Mouse (Mus musculus) left cerebral cortex, postnatal 36 days (tissue): Measurements from ENCODE around the gene Tomt. TPM values are rescaled to one million over a fixed set of nuclear protein-coding genes. Genes with fewer than 3 reads are reported as not detected.
"Not testable (repeated sequence)": the region's sequence is repeated elsewhere in the genome, so short reads cannot be mapped to it uniquely, and the experiment has no call there.

Experiments used
- DNase-seq, 2 experiments: peaks; one replicate each; pipeline ENCODE4 v3.0.0; 2021 to 2022; ENCODE audit warnings: low spot score in 2 of 2, mixed read lengths in 1 of 2
- intact Hi-C: fragments of 180-260 bp; cut with DNase I; formaldehyde crosslinking; loops from one replicate; pipeline ENCODE4 v1.15.1; 2025
- total RNA-seq, 2 experiments: library from RNA; stranded (reverse); gene quantifications; 2 replicates each; pipeline ENCODE4 v1.2.3; 2021

The Tomt gene
- total RNA-seq = under 1 TPM in 1 of 2 experiments, not detected in 1; 0.18 TPM

DNA sequence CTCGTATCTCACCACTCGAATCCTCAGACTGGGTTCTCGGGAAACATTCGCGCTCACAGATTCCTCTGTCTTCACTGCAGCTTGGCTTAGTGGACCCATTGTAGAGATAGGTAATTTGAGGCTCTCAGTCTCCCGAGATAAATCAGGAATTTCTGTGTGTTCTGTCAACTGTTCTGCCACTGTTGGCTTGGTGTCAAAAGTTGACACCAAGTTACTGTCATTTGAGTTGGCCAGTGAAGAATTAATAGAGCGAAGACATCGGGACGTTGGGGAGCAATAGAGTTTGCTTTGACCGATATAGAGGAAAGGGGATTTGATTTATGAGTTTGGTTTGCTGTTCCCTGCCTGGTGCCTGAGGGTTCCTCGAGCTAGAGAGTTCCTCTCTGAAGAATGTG is at the start of gene Tomt:
Gene Tomt (minus strand): TSS at position 73 of the 395 bp plus-strand sequence.
- intact Hi-C loops = loop anchor here (1.0 kb wide), 1 partner anchor 27 kb away; the partner anchor contains the start of gene Lrrc51
- DNase-seq = no peak

DNA sequence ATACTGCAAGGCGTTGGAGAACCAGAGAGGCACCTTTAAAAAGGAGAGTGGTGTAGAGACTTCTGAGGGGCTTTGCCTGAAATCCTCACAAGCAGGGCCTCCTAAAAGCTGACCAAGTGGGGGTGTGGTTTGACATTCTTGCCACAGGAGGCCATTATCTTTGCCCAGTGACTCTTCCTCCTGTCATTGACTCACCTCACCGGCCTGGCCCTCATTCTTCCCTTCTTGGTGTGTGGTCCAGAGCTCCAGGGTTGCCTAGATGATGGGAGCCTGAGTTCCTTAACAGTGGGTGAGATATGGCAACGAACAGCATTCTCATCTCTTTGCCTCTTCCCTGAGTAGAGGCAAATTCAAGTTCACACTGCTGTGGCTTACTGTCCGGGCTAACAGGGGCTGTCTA is 49.7 kb upstream of the Tomt start:
- DNase-seq = no peak
- intact Hi-C loops = no loop called here

DNA sequence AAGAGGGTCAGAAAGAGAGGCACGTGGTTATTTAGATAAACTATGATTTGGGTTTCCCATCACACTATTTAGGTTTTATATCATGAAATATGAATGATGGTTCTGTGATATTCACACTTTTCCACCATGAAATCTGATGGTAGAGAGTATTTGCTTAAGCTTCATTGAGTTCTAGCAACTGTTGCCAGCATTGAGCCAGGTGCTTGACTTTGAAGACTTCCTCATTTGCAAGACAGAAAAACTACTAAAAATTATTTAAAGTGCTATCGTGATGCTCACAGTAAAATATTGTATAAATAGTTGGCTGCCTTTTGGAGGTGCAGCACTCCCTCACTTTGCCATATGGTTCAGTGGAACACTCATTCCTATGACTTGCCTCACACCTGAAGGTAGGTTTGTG is 49.1 kb upstream of the Tomt start:
- intact Hi-C loops = no loop called here
- no peak for DNase-seq

DNA sequence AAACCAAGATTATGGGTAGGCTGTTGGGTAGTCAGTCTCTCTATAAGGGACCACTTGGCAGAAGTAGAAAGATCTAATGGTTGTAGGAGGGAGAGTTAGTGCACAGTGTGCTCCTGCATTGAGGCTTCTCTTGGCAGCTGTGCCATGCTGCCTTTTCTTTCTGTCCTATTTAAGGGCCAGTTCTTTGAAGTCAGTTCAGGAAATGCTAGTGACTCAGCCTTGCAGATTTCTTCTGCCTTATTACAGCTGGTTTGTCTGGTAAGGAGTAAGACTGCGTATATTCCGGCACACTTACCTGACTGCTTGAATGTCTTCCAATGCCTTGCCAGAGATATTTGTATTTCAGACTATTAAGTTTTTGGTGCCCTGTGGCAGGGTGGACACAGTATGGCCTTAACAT is 48.0 kb upstream of the Tomt start:
- no peak for DNase-seq
- intact Hi-C loops = no loop called here

DNA sequence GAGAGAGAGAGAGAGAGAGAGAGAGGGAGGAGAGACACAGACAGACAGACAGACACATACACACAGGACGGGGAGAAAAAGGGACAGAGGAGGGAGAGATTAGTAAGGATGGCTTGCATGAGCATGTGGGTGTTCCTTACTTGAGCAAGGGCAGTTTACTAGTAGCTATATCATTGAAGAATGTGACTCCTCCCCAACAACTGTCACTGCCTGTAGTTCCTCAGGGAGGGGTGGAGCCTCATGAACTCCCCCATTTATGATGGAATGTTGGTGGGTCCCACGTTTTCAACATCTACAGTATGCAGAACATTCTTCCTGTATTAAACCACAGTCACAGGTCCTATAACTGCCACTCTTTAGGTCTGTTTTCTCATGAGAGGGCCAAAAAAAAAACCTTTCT is 45.9 kb upstream of the Tomt start:
- no peak for DNase-seq
- intact Hi-C loops = no loop called here

DNA sequence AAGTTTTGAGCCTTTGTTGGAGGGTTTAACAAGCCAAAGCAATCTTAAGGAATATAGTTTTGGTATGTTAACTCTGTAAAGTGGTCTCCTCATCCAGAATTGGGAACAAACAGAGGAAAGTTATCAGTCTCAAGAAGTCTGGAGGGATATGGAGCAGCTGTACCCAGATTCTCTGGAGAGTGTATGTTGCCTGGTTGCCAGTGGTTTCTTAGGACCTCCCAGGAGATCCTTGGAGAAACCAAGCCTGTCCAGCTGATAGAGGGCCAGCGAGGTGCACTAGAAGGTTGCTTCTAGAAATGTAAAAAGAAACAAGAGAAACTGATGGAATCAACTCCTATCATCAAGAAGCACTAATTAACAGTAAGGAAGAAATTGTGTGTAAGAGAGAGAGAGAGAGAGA is 45.5 kb upstream of the Tomt start:
- no peak for DNase-seq
- intact Hi-C loops = no loop called here

DNA sequence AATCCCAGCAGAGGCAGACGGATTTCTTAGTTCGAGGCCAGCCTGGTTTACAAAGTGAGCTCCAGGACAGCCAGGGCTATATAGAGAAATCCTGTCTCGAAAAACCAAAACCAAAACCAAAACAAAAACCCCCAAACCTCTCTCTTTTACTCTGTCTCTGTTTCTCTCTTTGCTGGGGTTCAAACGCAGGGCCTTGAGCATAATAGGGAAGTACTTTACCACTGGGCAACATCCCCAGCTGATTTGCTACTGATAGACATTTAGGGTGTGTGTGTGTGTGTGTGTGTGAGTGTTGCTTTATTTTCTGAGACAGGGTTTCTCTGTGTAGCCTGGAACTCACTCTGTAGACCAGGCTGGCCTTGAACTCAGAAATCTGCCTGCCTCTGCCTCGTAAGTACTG is 42.8 kb upstream of the Tomt start:
- DNase-seq = not testable (repeated sequence)

DNA sequence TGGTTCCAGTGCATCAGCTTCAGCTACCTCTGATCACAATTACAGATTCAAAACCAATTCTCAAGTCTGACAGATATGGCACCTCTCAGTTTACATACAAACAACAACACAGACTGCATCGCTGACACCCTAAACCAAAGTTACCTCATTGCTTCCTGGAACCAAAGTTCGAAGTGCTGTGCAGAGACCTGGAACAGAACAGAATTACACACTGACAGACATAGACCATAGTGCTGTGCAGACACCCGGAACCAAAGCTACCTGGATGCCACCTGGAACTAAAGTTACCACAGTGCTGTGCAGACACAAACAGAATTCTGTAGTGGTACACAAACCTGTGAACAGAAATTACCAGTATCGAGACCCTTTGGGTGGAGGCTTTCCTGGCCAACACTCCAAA is 33.6 kb upstream of the Tomt start:
- intact Hi-C loops = no loop called here
- no peak for DNase-seq

More for the DNA sequence above, 42.8 kb upstream of the Tomt start:
- intact Hi-C loops = not testable (repeated sequence)

DNA sequence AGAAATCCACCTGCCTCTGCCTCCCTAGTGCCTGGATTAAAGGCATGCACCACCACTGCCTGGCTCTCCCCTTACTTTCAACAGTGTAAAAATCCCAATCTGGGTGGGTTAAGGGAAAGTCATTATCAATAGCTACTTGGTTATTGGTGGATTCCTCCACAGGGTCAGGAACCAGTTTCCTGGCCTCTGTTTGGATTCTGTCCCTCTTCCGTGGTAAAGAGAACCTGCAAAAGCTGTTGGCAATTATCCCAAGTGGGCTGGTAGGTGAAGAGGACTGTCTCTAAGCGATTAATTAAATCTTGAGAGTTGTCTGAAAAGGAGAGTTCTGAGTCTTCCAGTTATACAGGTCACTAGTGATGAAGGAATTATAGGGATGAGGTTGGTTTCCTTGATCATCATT is 32.2 kb upstream of the Tomt start:
- intact Hi-C loops = no loop called here
- DNase-seq = no peak

DNA sequence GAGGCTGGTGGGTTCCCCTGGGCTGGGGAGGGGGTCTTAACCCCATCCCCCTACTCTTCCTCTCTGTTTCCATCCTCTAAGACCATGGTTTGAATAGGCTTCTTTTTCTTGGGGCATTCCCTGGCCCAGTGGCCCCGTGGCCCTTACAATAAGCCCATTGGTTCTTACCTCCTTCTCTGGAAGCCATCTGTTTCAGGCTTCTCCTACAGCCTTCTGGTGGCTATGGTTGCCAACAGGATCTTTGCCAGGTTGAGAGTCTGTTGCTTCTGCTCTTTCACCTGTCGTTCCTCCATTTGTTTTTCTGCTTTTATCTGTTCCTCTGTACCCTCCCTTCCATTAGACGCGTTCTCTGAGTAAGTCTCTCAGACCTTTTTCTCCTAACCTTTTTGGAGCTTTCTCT is 31.4 kb upstream of the Tomt start:
- DNase-seq = peak in 1 of 2 experiments; percentile 26
- intact Hi-C loops = no loop called here

DNA sequence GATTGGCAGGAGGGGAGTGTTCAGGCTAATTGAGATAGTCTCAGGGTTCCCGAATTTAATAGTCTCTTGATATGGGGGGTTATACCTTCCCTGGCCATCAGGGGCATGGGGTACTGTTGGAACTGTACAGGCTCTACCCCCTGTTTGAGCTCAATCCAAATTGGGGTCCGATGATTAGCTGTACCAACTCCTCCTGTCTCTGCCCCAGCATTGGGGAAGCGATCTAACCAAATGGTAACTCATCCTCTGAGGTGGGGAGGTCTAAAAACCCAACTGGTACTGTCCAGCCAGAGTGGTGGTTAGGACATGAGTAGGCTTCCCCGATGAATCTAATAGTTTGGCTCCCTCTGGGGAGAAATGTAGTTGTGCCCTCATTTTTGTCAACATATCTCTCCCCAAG is 30.8 kb upstream of the Tomt start:
- no peak for DNase-seq
- intact Hi-C loops = no loop called here

DNA sequence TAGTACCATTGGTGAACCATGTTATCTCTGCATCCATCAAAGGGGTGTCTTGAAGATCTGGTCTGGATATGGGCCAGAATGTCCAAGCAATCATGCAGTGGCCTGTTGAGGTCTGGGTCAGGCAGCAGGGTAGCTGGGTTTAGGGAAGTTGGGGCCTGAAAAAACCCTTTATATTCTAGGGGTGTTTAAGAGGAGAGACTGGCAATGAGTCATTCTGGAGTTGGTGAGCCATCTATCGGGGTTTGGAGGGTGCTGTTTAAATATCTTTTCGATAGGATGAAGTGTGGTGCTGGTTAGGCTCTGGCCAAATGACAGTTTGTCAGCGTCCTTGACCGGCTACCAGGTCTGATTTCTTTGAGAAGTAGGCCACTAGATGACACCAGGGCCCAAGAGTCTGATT is 29.8 kb upstream of the Tomt start:
- DNase-seq = no peak
- intact Hi-C loops = no loop called here

DNA sequence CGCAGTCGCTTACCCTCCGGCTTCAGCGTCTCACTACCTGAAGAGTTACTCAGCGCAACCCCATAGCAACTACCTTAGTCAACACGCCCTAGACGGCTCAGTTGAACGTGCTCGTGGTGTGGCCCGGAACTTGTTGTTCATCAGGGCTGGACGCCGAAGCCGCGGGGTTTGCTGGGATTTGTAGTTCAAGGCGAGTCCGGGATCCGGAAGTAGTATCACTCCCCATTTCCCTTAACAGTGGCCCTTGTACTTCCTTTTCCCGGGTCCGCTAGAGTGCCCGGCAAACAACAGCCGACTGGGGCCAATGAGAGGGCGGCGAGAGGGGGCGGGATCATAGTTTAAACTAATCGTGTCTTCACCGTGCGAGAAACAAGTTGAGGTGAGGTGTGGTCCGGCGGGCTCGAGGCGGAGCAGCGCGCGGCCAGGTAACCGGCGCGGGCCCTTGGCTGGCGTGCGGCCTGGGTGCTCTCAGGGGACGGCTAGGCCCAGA is 27.6 kb upstream of the Tomt start, which contains the start of the genes Lrrc51 and Numa1:
Gene Lrrc51 (minus strand): TSS at position 145 of the 490 bp plus-strand sequence.
Gene Numa1 (plus strand): TSS at position 361 of the 490 bp plus-strand sequence.
- peak; percentile 96 for DNase-seq
- intact Hi-C loops = loop anchor here (1.0 to 5.0 kb wide), 2 partner anchors 27 to 34 kb away; partner anchors contain the start of gene Tomt

DNA sequence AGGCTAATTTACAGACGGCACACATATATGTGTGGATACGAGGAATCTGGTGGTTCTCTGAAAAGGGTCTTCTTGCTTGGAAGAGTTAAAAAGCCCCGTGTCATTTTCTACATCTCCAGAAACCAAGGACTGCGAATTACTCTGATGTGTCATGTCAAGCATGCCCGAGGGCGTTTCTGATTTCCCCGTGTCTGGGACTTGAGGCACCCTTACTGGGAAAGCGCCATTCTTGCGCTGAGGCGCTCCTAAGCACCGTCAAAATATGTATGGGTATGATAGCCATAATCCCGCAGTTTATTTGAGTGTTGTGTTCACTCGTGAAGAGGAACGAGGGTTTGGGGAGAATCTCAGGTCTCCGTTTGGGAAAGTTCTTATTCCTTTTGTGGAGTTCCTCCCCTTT is 27.1 kb upstream of the Tomt start:
- intact Hi-C loops = loop anchor here (1.0 to 5.0 kb wide), 2 partner anchors 27 to 34 kb away; partner anchors contain the start of gene Tomt
- no peak for DNase-seq

DNA sequence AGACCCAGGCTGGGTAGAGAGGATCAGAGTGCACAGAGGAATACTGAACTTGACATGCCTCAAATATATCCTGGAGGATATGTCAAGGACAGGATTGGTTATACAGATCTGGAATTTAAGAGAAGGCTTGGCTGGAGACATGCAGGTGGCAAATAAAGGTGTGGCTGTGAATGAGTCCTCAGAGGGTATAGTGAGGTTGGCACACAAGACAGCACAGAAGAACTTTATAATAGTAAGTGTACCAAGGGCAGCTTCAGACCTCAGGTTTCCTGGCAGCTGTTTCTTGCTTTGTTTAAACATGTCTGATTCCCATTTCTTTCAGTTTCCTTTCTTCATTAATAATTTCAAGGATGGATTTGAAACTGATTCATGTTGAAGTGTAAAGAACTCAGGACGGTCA is 26.4 kb upstream of the Tomt start:
- intact Hi-C loops = loop anchor here (5.0 kb wide), 1 partner anchor 35 kb away; no protein-coding TSS in a partner anchor

DNA sequence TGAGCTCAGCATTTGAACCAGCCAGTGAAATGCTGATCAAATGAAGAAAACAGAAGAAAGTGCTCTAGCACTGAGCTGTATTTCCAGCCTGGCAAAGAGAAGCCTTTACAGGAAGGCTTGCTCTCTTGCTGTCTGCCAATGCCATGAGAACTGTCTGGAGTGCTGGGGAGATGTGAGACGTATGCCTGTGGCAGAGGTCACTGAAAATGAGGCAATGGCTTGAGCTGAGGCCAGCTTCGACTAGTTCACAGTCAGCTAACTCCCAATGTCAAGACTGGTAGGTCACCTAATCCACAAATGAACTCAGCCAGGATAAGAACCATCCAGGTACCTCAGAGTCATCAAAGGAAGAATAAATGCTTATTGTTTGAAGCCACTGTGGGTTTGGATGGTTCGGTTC is 21.9 kb upstream of the Tomt start:
- intact Hi-C loops = no loop called here
- no peak for DNase-seq

More for the DNA sequence above, 26.4 kb upstream of the Tomt start:
- no peak for DNase-seq

DNA sequence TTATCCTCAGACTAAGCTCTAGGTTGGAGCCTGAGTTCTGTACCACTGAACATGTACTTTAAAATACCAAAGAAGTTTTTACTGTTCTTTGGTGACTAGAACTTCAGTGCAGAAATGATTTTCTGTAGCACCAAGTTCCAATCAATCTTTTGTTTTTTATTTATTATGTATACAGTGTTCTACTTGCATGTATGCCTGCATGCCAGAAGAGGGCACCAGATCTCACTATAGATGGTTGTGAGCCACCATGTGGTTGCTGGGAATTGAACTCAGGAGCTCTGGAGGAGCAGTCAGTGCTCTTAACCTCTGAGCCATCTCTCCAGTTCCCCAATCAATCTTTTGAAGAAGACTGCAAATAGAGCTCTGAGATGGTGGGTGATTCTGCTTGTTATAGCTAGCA is 19.7 kb upstream of the Tomt start:
- DNase-seq, intact Hi-C loops: not testable (repeated sequence)

DNA sequence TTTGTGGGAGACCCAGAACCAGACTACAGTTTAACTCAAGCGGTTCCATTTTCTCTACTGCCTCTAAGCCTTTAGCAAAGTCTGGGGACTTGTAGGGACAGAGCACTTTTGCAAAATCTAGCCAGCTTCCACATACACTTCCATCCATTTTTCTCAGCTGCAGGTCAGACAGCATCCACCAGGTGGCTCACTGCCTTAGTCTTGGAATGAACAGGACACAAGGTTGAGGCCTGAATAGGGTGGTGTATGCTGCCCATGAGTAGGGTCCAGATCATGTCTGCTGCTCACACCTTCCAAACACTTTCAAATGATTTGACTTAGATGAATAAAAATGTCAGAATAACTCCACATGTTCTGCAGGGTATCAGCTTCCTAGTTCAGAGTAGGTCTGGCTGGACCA is 11.9 kb upstream of the Tomt start:
- intact Hi-C loops = loop anchor here (5.0 kb wide), 1 partner anchor 164 kb away; the partner anchor contains the start of gene Trpc2
- peak; percentile 30 to 59 for DNase-seq

DNA sequence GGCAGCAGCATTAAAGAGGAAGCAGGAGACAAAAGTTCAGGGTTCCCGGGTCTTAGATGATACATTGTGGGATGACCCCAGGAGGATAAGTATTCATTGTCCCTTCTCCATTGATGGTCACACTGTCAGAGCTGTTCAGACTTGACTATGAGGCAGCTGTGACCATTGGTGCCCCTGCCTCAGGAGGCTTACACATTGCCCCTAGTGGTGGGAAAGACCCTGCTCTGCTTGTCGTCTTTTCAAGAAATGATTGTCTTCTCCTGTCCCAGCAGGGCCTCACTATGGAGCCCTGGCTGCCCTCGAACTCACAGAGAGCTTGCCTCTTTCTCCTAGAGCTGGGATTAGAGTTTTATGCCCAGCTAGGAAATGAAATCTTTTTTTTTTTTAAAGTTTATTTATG is 5.8 kb upstream of the Tomt start:
- no peak for DNase-seq
- intact Hi-C loops = no loop called here

DNA sequence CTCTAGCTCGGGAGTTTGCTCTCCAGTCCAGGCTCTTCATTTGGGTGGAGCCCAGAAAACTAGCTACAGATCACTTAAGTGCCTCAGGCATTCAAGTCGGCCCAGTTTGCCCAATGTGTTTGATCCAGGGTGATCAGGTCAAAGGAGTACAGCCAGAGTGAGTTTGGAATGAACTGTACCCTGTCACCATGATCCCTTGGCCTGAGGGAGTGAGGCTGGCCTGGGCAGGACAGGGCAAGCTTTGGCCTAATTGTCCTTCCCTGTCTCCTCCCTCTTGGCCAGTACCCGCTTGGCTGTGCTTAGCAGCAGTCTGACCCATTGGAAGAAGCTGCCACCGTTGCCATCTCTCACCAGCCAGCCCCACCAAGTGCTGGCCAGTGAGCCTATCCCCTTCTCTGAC is 4.0 kb upstream of the Tomt start:
- no peak for DNase-seq
- intact Hi-C loops = no loop called here

DNA sequence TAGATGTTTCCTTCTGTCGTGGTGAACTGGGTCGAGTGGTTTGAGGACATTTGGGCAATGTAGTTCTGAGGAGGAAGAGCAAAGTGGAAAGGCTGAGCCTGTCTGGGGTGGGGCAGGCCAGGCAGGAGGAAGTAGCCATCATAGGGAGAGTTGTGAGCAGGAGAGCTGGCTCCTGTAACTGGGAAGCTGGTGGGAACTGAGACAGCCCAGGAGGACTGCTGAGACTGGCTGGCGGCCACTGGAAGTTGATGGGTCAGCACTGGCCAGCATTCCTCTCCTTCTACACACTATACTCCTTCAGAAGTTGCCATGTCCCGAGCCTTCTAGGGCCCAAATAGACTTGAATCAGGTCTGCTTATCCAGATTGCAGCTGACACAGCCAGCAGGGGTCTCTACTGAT is 2.2 kb upstream of the Tomt start:
- intact Hi-C loops = no loop called here
- no peak for DNase-seq

DNA sequence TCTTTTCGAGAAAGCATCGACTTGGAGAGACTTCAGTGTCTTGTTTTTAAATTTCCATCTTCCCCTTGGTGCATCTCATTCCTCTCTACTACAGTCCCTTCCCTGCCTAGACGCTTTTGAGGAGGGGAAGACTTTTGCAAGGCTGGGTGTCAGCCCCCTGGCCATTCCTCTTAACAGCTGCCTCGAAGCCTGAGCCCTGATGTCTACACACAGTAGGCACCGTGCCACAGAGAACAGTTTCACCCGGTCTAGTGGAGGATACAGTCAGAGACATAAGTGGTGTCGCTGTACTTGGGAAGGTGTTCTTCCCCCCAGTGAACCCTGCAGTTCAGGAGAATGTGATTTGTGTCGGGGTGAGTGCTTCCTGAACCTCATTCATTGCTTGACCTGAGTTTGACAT is 537 bp upstream of the Tomt start:
- no peak for DNase-seq
- intact Hi-C loops = loop anchor here (1.0 kb wide), 1 partner anchor 27 kb away; the partner anchor contains the start of gene Lrrc51
